Mouse (Mus musculus) liver, adult 2 months (tissue): Measurements from ENCODE around the gene Pde7b.

Experiments
- CTCF ChIP-seq: fragments of 200-500 bp; IDR thresholded peaks from 2 replicates; pipeline ENCODE4 v1.5.1; 2011; ENCODE audit warnings: low read depth, low read length, control low read depth
- POLR2A ChIP-seq: fragments of 200-500 bp; IDR thresholded peaks from 2 replicates; pipeline ENCODE4 v1.6.1; 2011; ENCODE audit warnings: low read length, control low read depth; ENCODE audit not compliant: insufficient read depth; ENCODE audit errors: extremely low read depth

DNA sequence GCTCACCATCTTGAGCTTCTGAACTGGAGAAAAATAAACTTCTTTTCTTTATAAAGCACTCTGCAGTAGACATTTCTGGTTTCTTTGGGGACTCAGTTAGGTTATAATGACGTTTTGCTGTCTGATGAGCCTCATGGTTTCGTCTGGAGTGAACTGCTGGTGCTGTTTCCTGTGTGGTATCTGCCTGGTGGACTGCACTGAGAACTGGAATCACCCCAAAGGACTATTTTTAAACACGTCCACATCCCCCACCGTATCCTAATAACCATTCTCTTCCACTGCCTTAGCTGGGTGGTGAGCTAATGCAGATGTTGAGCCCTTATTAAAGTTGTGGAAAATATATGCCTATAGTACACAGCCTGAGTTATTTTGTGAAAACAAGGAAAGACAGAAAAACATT lies 262.3 kb downstream of the Pde7b start:
- no peak for TF ChIP-seq CTCF
- TF ChIP-seq POLR2A, result no peak
